Mouse (Mus musculus) heart, embryonic 14.5 days (tissue): ENCODE data around the gene Sh3rf1. TPM values are rescaled to one million over a fixed set of nuclear protein-coding genes. Genes with fewer than 3 reads are reported as not detected.

Experiments
- ATAC-seq: fragments of 200-750 bp; cut with Nextera tagmentation; 2 replicates; pipeline ENCODE4 v1.8.0; 2017; ENCODE audit warnings: low read depth, moderate TSS enrichment; ENCODE audit not compliant: insufficient number of reproducible peaks, insufficient read depth, low FRiP score
- H3K27ac ChIP-seq, 2 experiments: fragments of 200-500 bp in 1 of 2; fragments of 300-500 bp in 1 of 2; sonication (generic) in 1 of 2; replicated peaks in 1 of 2; 2 replicates each; pipeline ENCODE4 v1.5.1; 2012 to 2014; ENCODE audit warnings: low read depth in 2 of 2, low read length in 2 of 2, control low read depth in 1 of 2, mild to moderate bottlenecking in 1 of 2, mixed read lengths in 1 of 2; ENCODE audit not compliant: control insufficient read depth in 1 of 2, insufficient read depth in 1 of 2
- H3K27me3 ChIP-seq: fragments of 300-500 bp; sonication (generic); 2 replicates; pipeline ENCODE4 v1.6.1; 2014; ENCODE audit warnings: mild to moderate bottlenecking, low read length, control low read depth; ENCODE audit not compliant: control insufficient read depth, insufficient read depth
- H3K36me3 ChIP-seq: fragments of 300-500 bp; sonication (generic); 2 replicates; pipeline ENCODE4 v1.6.1; 2014; ENCODE audit warnings: mild to moderate bottlenecking, control low read depth, low read length, mixed read lengths; ENCODE audit not compliant: control insufficient read depth, insufficient read depth
- H3K4me1 ChIP-seq, 2 experiments: fragments of 200-500 bp in 1 of 2; fragments of 300-500 bp in 1 of 2; sonication (generic) in 1 of 2; 2 replicates each; pipeline ENCODE4 v1.6.1; 2012 to 2014; ENCODE audit warnings: low read length in 2 of 2, control low read depth in 1 of 2, mixed read lengths in 1 of 2; ENCODE audit not compliant: control insufficient read depth in 2 of 2, insufficient read depth in 2 of 2
- H3K4me2 ChIP-seq: fragments of 300-500 bp; sonication (generic); 2 replicates; pipeline ENCODE4 v1.6.1; 2014; ENCODE audit warnings: mild to moderate bottlenecking, low read length
- H3K4me3 ChIP-seq, 2 experiments: fragments of 200-500 bp in 1 of 2; fragments of 300-500 bp in 1 of 2; sonication (generic) in 1 of 2; 2 replicates each; pipeline ENCODE4 v1.5.1; 2012 to 2014; ENCODE audit warnings: low read length in 2 of 2, mild to moderate bottlenecking in 2 of 2, control low read depth in 1 of 2, low read depth in 1 of 2, moderate library complexity in 1 of 2; ENCODE audit not compliant: control insufficient read depth in 1 of 2, insufficient read depth in 1 of 2
- H3K9ac ChIP-seq: fragments of 300-500 bp; sonication (generic); 2 replicates; pipeline ENCODE4 v1.6.1; 2014; ENCODE audit warnings: mild to moderate bottlenecking, low read length
- H3K9me3 ChIP-seq: fragments of 300-500 bp; sonication (generic); 2 replicates; pipeline ENCODE4 v1.6.1; 2016; ENCODE audit warnings: low read length, control low read depth; ENCODE audit not compliant: control insufficient read depth
- WGBS: fragments of 180-500 bp; shearing (Covaris S2); extraction: QIAGEN DNeasy Blood & Tissue Kit; methylation state at CpG from one replicate; pipeline ENCODE4 v1.1.7; 2014; 5-methylcytosine and 5-hydroxymethylcytosine counted together
- polyA plus RNA-seq: library from polyadenylated mRNA; unstranded; fragments of >200 nt; fragmentation: Nextera tagmentation; extraction: Ambion mirVana; gene quantifications from 2 replicates; pipeline ENCODE4 v1.2.1, GENCODE M21; 2014

Gene Sh3rf1
- polyA plus RNA-seq, 1 experiment from 2014 or later, result 4.9 TPM

DNA sequence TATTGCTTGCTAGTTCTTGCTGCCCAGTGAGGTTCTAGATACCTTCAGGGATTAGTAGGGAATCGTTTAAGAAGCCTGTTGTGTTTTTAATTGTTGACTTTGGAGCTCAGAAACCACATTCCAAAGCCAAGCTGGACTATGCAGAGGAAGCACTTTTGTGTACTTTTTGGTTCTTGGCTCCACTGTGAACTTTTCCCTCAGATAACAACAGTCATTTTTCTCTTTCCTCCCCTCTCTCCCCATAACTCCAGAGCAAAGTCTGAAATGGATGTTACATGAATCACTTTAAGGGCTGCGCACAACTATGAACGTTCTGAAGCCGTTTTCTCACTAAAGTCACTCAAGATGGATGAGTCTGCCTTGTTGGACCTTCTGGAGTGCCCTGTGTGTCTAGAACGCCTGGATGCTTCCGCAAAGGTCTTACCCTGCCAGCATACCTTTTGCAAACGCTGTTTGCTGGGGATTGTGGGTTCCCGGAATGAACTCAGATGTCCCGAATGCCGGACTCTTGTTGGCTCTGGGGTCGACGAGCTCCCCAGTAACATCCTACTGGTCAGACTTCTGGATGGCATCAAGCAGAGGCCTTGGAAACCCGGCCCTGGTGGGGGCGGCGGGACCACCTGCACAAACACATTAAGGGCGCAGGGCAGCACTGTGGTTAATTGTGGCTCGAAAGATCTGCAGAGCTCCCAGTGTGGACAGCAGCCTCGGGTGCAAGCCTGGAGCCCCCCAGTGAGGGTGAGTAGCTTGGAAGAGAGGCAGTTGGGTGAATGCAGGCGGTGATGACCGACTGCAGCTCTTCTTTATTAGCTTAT lies 2.1 kb downstream of the Sh3rf1 start:
- Histone ChIP-seq H3K9me3 (no peaks in the 10 kb centered on the region), H3K4me3 (peak overlapping the region; percentile 64 to 97), H3K4me2 (peak overlapping the region; percentile 84), H3K27ac (no peak overlapping the region; a peak in 1 of 4 replicates), H3K9ac (peak overlapping the region; percentile 79), H3K27me3 (peaks cover 9% of the 10 kb centered on the region), H3K4me1 (peaks cover 9 to 23% of the 10 kb centered on the region in 2 experiments; a peak in 3 of 4 replicates), H3K36me3 (no peaks in the 10 kb centered on the region)
- no peak for ATAC-seq
- 60% methylated on average over 20 of the region's 20 CpGs for WGBS

- ATAC-seq, result no peak
- H3K4me3 ChIP-seq, result peak overlapping the region in 1 of 2 experiments; percentile 64; a peak in 1 of 4 replicates
- 89% methylated on average over 5 of the region's 5 CpGs for WGBS
- no peak overlapping the region for H3K27ac ChIP-seq
- peaks cover 9 to 23% of the 10 kb centered on the region in 2 experiments; a peak in 3 of 4 replicates for H3K4me1 ChIP-seq
- peaks cover 9% of the 10 kb centered on the region for H3K27me3 ChIP-seq
- peak overlapping the region; percentile 84 for H3K4me2 ChIP-seq
- no peaks in the 10 kb centered on the region for H3K36me3 ChIP-seq
- no peaks in the 10 kb centered on the region for H3K9me3 ChIP-seq
- no peak overlapping the region for H3K9ac ChIP-seq
Observed at GRCm38 (mm10) chr8:61226632-61227031, 3.0 kb downstream of the Sh3rf1 start.

DNA sequence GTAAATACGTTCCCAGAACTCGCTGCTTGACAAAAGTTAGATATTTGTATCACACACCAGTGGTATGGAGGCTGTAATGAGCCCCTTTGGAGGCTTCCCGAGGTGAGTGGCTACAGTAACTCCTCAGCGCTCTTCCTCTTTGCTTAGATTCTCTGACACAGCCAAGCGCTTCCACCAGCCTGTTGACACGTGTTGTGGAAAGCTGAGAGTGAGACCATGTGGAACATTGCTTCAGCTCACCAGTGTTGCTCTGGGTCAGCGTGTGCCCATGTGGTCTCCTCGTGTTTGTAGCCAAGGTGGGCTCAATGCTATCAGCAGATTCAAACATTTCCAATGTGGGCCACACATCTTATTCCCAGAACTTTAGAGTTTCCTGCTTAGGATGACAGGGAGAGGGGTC lies 5.0 kb downstream of the Sh3rf1 start:
- no peak for ATAC-seq
- H3K9me3 ChIP-seq, result no peaks in the 10 kb centered on the region
- H3K27me3 ChIP-seq, result peaks cover 14% of the 10 kb centered on the region
- H3K4me3 ChIP-seq, result no peak overlapping the region
- peaks cover 6 to 23% of the 10 kb centered on the region in 2 experiments; a peak in 3 of 4 replicates for H3K4me1 ChIP-seq
- H3K36me3 ChIP-seq, result no peaks in the 10 kb centered on the region
- no peak overlapping the region for H3K27ac ChIP-seq
- no peak overlapping the region for H3K9ac ChIP-seq
- H3K4me2 ChIP-seq, result peak overlapping the region; percentile 30; the same call in 1 of the 2 replicates
- 68% methylated on average over 8 of the region's 8 CpGs for WGBS

GRCm38 (mm10) chr8:61229511-61230195 lies 6.0 kb downstream of the Sh3rf1 start:
- ATAC-seq, result no peak
- peaks cover 6 to 23% of the 10 kb centered on the region in 2 experiments; a peak in 3 of 4 replicates for H3K4me1 ChIP-seq
- no peak overlapping the region for H3K9ac ChIP-seq
- peak overlapping the region; percentile 21; the same call in 1 of the 2 replicates for H3K4me2 ChIP-seq
- no peaks in the 10 kb centered on the region for H3K9me3 ChIP-seq
- no peak overlapping the region for H3K27ac ChIP-seq
- H3K4me3 ChIP-seq, result no peak overlapping the region
- 71% methylated on average over 12 of the region's 12 CpGs for WGBS
- no peaks in the 10 kb centered on the region for H3K36me3 ChIP-seq
- peaks cover 14% of the 10 kb centered on the region for H3K27me3 ChIP-seq

GRCm38 (mm10) chr8:61230881-61231755 lies 7.4 kb downstream of the Sh3rf1 start:
- Histone ChIP-seq H3K9me3 (no peaks in the 10 kb centered on the region), H3K36me3 (no peaks in the 10 kb centered on the region), H3K27me3 (peaks cover 14% of the 10 kb centered on the region), H3K4me1 (peaks cover 3 to 11% of the 10 kb centered on the region in 2 experiments; a peak in 3 of 4 replicates), H3K4me2 (no peak overlapping the region), H3K4me3 (no peak overlapping the region), H3K9ac (no peak overlapping the region), H3K27ac (no peak overlapping the region)
- ATAC-seq, result no peak
- WGBS, result 92% methylated on average over 11 of the region's 11 CpGs

DNA sequence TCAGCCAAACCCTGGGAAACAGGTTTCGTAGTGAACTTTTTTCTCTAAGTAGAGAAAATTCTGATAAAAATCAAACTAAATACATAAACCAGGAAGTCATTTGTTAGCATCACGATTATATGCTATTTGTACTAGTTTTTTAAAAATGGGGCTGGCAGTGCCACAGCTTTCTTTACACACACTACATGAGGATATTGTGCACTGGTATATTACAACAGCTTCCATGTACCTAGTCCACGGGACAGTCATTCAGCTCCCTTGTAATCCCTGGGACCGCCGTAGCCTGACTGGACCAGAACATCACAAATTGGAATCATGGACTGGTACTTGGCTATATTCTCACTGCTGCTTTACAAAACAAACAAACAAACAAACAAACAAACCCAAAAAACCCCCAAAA lies 11.8 kb downstream of the Sh3rf1 start:
- Histone ChIP-seq H3K9me3 (no peaks in the 10 kb centered on the region), H3K27ac (no peak overlapping the region), H3K9ac (no peak overlapping the region), H3K4me2 (no peak overlapping the region), H3K27me3 (peaks cover 20% of the 10 kb centered on the region), H3K4me1 (peaks cover 0 to 2% of the 10 kb centered on the region in 2 experiments; a peak in 2 of 4 replicates), H3K36me3 (no peaks in the 10 kb centered on the region), H3K4me3 (no peak overlapping the region)
- WGBS, result 88% methylated on average over 5 of the region's 5 CpGs
- ATAC-seq, result no peak
